9 mouse cellular contexts compared by ENCODE assay signal in the genomic region with DNA sequence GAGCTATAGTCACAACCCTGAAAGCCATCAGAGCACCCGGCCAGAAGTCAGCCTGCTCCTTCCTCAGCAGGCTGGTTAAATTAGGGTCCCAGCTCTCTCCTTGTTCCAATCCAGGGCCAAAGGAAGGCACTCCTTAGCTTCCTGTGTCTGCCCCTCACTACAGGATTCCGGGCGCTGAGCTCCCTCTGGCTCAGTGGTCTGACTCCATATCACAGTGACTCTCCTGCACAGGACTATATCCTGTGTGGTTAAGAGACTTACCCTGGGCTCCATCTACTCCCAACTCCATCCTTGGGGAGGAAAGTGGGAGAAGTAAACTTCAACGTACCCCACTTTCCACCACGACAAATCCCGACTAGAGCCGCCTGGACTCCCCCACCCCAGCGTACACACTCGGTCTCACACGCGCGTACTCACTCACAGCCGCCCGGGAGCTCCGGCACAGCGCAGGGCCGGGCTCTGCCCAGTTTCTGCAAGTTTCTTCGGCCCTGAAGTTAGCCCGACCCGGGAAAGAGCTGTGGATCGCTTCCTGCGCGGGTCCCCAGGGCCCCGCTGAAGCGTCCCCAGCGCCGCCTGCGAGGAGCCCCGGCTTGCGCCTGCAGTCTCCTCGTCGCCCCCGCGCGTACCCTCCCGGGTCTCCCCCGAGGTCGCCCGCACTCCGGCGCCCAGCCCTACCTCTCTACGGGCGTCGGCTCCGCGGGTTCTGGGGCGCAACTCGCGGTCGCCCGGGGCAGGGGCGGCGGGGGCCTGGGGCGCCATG. TPM values are rescaled to one million over a fixed set of nuclear protein-coding genes. Genes with fewer than 3 reads are reported as not detected.
DNase-seq lines count a peak whose midpoint lies in the region; ATAC-seq and TF ChIP-seq lines count a peak whose summit lies in the region.
"Had no signal": no experiment of that assay in that cellular context is flagged by ENCODE, and none has a peak within 500 bp of the region (broad histone marks: within the 10 kb centered on the region; RNA-seq: fewer than 3 reads in every experiment).

No protein-coding gene starts in this region.

- peak overlapping the region; percentile 84 for H3K27ac ChIP-seq in kidney, embryonic 15.5 days

- H3K36me3 ChIP-seq in E14TG2a.4 (ENCODE audit: insufficient read depth, low read length) = peaks cover 11% of the 10 kb centered on the region
- peaks cover 6% of the 10 kb centered on the region; the same call in 1 of the 2 replicates for H3K36me3 ChIP-seq in kidney, embryonic 15.5 days

- no peaks in the 10 kb centered on the region for H3K9me3 ChIP-seq in E14TG2a.4 (ENCODE audit: low read length)
- no peaks in the 10 kb centered on the region for H3K9me3 ChIP-seq in kidney, embryonic 15.5 days (replicated peaks)

- under 1% methylated on average over 54 of the region's 54 CpGs for WGBS in kidney, embryonic 15.5 days

- H3K4me3 ChIP-seq in E14TG2a.4 (replicated peaks; ENCODE audit: low read length) = peak overlapping the region; percentile 91
- peak overlapping the region; percentile 57 for H3K4me3 ChIP-seq in kidney, embryonic 15.5 days (replicated peaks)

- peak; percentile 49 for DNase-seq in kidney, adult 18-20 months
- DNase-seq in kidney, adult 9 months = no peak
- DNase-seq in cerebellum, postnatal 25 days = peak; percentile 58 to 61
- peak; percentile 36 for DNase-seq in gastrocnemius, postnatal 25 days
- peak; percentile 54 for DNase-seq in mesoderm, embryonic 11.5 days (ENCODE audit: low read depth, low spot score)
- peak; percentile 23 for DNase-seq in thymus, postnatal 25 days

- H3K4me2 ChIP-seq in kidney, embryonic 15.5 days = peak overlapping the region; percentile 70

- H3K9ac ChIP-seq in kidney, embryonic 15.5 days = peak overlapping the region; percentile 69

- peaks cover 63% of the 10 kb centered on the region for H3K4me1 ChIP-seq in E14TG2a.4 (replicated peaks; ENCODE audit: low read depth, low read length)
- peaks cover 53% of the 10 kb centered on the region for H3K4me1 ChIP-seq in kidney, embryonic 15.5 days

- ATAC-seq in kidney, embryonic 15.5 days (replicated peaks; ENCODE audit: low FRiP score) = peak; percentile 73

- H3K27me3 ChIP-seq in E14TG2a.4 (ENCODE audit: insufficient read depth, low read length) = peaks cover 12% of the 10 kb centered on the region
- no peaks in the 10 kb centered on the region for H3K27me3 ChIP-seq in kidney, embryonic 15.5 days

- TF ChIP-seq CTCF in E14TG2a.4 (conservative IDR thresholded peaks at IDR 0.05; ENCODE audit: low read length) = no peak

RNA-seq across cellular contexts. Expression of a gene that starts 0.6 kb away (rescaled TPM):
- 1 to 10 TPM; 4.6 to 4.7 TPM for total RNA-seq in gastrocnemius, postnatal 25 days (2021)
- 23.5 and 24.0 TPM in 2 replicates for polyA plus RNA-seq in kidney, embryonic 15.5 days (2015; fragmentation: Nextera tagmentation; extraction: Ambion mirVana)
- total RNA-seq: MEL had no signal

RNA-seq across cellular contexts. Expression of a gene that starts 16.6 kb away (rescaled TPM):
- total RNA-seq in gastrocnemius, postnatal 25 days (2021) = 1 to 10 TPM; 5.9 to 7.3 TPM
- polyA plus RNA-seq in kidney, embryonic 15.5 days (2015; fragmentation: Nextera tagmentation; extraction: Ambion mirVana) = 27.4 TPM in 2 replicates

RNA-seq across cellular contexts. Expression of a gene that starts 28.5 kb away (rescaled TPM):
- not detected for total RNA-seq in gastrocnemius, postnatal 25 days (2021)
- 2.2 TPM in 1 of 2 replicates, not detected in the other for polyA plus RNA-seq in kidney, embryonic 15.5 days (2015; fragmentation: Nextera tagmentation; extraction: Ambion mirVana)

RNA-seq across cellular contexts. Expression of a gene that starts 35.3 kb away (rescaled TPM):
- 100 to 1,000 TPM; 442 to 448 TPM for total RNA-seq in gastrocnemius, postnatal 25 days (2021)
- 347 and 379 TPM in 2 replicates for polyA plus RNA-seq in kidney, embryonic 15.5 days (2015; fragmentation: Nextera tagmentation; extraction: Ambion mirVana)
